Mouse (Mus musculus) cerebellum, adult 9-11 months (tissue): ENCODE data around the gene Smg6.
"Not testable (repeated sequence)": the region's sequence is repeated elsewhere in the genome, so short reads cannot be mapped to it uniquely, and the experiment has no call there.

Experiments
- DNase-seq: peaks from one replicate; pipeline ENCODE4 v3.0.0; 2022

Gene Smg6

GRCm38 (mm10) chr11:75171186-75171865, 245.7 kb downstream of the Smg6 start:
- peak; percentile 66 for DNase-seq

GRCm38 (mm10) chr11:75172151-75173094, 246.8 kb downstream of the Smg6 start:
- DNase-seq = peak; percentile 66

- DNase-seq = peak; percentile 89
These were observed 247.6 kb downstream of the Smg6 start for GRCm38 (mm10) chr11:75173095-75173798.

GRCm38 (mm10) chr11:75173799-75174165, 248.2 kb downstream of the Smg6 start:
- DNase-seq = no peak

- not testable (repeated sequence) for DNase-seq
These were observed 249.0 kb downstream of the Smg6 start for GRCm38 (mm10) chr11:75174574-75174973.

- no peak for DNase-seq
These were observed 252.4 kb downstream of the Smg6 start for GRCm38 (mm10) chr11:75178011-75178410.

GRCm38 (mm10) chr11:75178672-75179208, 253.1 kb downstream of the Smg6 start, which contains the start of gene Ovca2:
Ovca2 (minus strand) TSS chr11:75178835.
- DNase-seq = peak; percentile 92

- no peak for DNase-seq
These were observed 258.4 kb downstream of the Smg6 start for GRCm38 (mm10) chr11:75183917-75184570.

- DNase-seq = no peak
These were observed 258.9 kb downstream of the Smg6 start for GRCm38 (mm10) chr11:75184573-75184972.

GRCm38 (mm10) chr11:75184986-75185385, 259.4 kb downstream of the Smg6 start:
- DNase-seq = no peak

- peak; percentile 54 for DNase-seq
These were observed 264.2 kb downstream of the Smg6 start for GRCm38 (mm10) chr11:75189713-75190370.

- peak; percentile 86 for DNase-seq
These were observed 264.7 kb downstream of the Smg6 start for GRCm38 (mm10) chr11:75190371-75190724.

- peak; percentile 59 for DNase-seq
These were observed 265.4 kb downstream of the Smg6 start, which contains the start of gene Dph1 for GRCm38 (mm10) chr11:75190905-75191441. Dph1 (minus strand) TSS chr11:75191241.

GRCm38 (mm10) chr11:75191841-75192240, 266.2 kb downstream of the Smg6 start:
- peak; percentile 73 for DNase-seq

- DNase-seq = peak; percentile 91
These were observed 267.0 kb downstream of the Smg6 start for GRCm38 (mm10) chr11:75192336-75193214.

- DNase-seq = peak; percentile 88
These were observed 267.8 kb downstream of the Smg6 start, which contains the start of gene Rtn4rl1 for GRCm38 (mm10) chr11:75193256-75194071. Rtn4rl1 (plus strand) TSS chr11:75193783.

GRCm38 (mm10) chr11:75194121-75194849, 268.7 kb downstream of the Smg6 start:
- DNase-seq = peak; percentile 72

- DNase-seq = peak; percentile 87
These were observed 269.3 kb downstream of the Smg6 start for GRCm38 (mm10) chr11:75194850-75195461.
